Mouse (Mus musculus): ENCODE measurements around the gene Hoxa3. TPM values are rescaled to one million over a fixed set of nuclear protein-coding genes. Genes with fewer than 3 reads are reported as not detected.

Gene Hoxa3
- polyA plus RNA-seq, 1 experiment from 2014 or later, result 6.6 TPM

DNA sequence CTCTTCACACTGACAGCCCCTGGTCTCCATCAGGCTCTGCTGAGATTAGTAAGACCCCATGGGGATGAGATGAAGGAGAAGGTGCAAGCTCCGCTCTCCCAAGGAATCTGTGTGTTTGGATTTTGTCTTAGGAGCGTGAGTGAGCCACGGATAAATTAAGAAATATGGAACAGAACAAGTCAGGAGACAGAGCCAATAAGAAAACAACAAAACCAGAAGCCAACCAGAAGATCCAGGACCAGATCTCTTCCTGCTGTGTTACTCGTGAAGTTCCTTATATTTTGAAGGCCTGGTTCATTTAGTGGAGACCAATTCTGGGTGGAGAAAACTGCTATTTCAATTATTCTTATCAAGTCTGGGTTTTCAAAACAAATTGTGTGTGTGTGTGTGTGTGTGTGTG, 61.6 kb downstream of the Hoxa3 start:
- WGBS, result 58% methylated on average over 4 of the region's 4 CpGs
- ATAC-seq (ENCODE audit: low read depth), result no peak
- no peaks in the 10 kb centered on the region for H3K36me3 ChIP-seq (ENCODE audit: control insufficient read depth, insufficient read depth, low read length)
- H3K9ac ChIP-seq (ENCODE audit: low read length), result no peak overlapping the region
- no peaks in the 10 kb centered on the region; the same call in 1 of the 2 replicates for H3K4me1 ChIP-seq (replicated peaks; ENCODE audit: control insufficient read depth, insufficient read depth, low read length)
- no peak overlapping the region for H3K4me3 ChIP-seq (ENCODE audit: low read length)
- no peak overlapping the region for H3K27ac ChIP-seq (ENCODE audit: low read length)
- H3K27me3 ChIP-seq (ENCODE audit: control insufficient read depth, insufficient read depth, low read depth, low read length), result peaks cover 59% of the 10 kb centered on the region
- no peak overlapping the region for H3K4me2 ChIP-seq (ENCODE audit: low read depth, low read length)
- no peaks in the 10 kb centered on the region for H3K9me3 ChIP-seq (ENCODE audit: control insufficient read depth, low read length)

DNA sequence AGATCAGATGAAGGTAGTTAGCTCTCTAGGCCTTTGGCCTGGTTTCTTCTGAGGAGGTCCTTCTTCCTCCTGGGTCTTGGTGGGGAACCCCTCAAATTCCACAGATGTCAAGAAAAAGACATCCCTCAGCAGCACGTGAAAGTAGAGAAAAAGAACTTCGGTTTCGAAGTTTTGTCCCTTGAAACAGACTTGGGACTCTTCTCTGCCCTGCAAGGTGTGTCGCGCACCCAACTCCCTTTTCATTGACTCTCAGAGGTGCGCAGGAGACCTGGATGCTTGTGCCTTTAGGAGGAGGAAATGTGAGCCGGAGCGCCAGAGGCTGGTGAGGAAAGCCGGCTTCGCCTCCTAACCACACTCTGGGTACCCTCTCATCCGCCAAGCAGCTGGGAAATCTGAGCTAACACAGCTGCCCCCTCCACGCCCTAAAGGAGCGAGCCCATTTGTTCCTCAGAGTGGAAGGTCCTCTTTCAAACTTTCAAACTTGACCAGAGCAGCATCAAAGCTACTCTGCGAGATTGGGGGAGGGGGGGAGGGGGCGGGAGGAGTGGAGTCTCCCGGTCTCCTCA, 62.7 kb downstream of the Hoxa3 start:
- no peaks in the 10 kb centered on the region for H3K36me3 ChIP-seq (ENCODE audit: control insufficient read depth, insufficient read depth, low read length)
- H3K4me1 ChIP-seq (replicated peaks; ENCODE audit: control insufficient read depth, insufficient read depth, low read length), result no peaks in the 10 kb centered on the region; the same call in 1 of the 2 replicates
- no peaks in the 10 kb centered on the region for H3K9me3 ChIP-seq (ENCODE audit: control insufficient read depth, low read length)
- H3K27me3 ChIP-seq (ENCODE audit: control insufficient read depth, insufficient read depth, low read depth, low read length), result peaks cover 48% of the 10 kb centered on the region
- peak overlapping the region; percentile 19; the same call in 1 of the 2 replicates for H3K4me3 ChIP-seq (ENCODE audit: low read length)
- 7% methylated on average over 16 of the region's 16 CpGs for WGBS
- H3K4me2 ChIP-seq (ENCODE audit: low read depth, low read length), result peak overlapping the region; percentile 39
- ATAC-seq (ENCODE audit: low read depth), result peak; percentile 47; the same call in 1 of the 2 replicates
- H3K27ac ChIP-seq (ENCODE audit: low read length), result no peak overlapping the region
- H3K9ac ChIP-seq (ENCODE audit: low read length), result no peak overlapping the region

DNA sequence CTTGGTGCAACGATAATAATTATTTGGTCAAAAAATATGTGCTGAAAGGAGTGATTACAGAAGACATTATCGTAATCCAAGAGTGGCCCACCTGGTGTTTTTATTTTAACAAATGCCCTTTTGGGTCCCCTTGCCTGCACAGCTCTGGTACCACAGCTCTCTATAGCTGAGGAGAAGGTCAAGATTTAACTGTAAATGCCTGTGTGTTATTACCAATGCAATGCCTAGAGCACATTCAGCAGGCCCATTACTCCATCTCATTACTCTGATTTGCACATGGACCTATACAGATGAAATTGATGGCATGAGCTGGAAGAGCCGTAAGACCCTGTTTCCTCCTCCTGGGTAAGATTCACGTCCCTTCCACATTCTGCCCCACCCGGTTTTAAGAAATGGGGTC, 74.0 kb downstream of the Hoxa3 start:
- Histone ChIP-seq H3K9ac (ENCODE audit: low read length) (no peak overlapping the region), H3K27me3 (ENCODE audit: control insufficient read depth, insufficient read depth, low read depth, low read length) (no peaks in the 10 kb centered on the region; the same call in 1 of the 2 replicates), H3K4me1 (replicated peaks; ENCODE audit: control insufficient read depth, insufficient read depth, low read length) (no peaks in the 10 kb centered on the region), H3K36me3 (ENCODE audit: control insufficient read depth, insufficient read depth, low read length) (no peaks in the 10 kb centered on the region), H3K4me2 (ENCODE audit: low read depth, low read length) (no peak overlapping the region), H3K4me3 (ENCODE audit: low read length) (no peak overlapping the region), H3K27ac (ENCODE audit: low read length) (no peak overlapping the region), H3K9me3 (ENCODE audit: control insufficient read depth, low read length) (no peaks in the 10 kb centered on the region)
- WGBS, result 82% methylated on average over 5 of the region's 5 CpGs
- ATAC-seq (ENCODE audit: low read depth), result no peak

DNA sequence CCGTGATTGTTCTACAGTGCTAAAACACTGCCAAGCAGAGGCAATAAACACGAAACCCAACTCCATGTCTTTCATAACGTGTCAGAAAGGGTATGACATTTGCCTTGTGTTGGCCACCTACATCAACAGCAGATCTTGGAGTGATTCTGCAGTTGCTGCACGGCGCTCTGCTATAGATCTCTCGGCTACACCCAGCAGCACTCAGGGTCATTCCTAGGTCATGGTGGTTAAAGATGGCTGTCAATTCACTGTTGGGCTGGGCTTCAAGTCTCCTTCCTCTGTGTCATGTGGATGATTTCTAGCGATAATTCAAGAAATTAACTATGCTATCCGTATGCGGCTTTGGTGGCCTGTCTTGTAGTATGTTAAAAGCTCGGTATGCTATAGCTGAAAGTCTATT, 74.6 kb downstream of the Hoxa3 start:
- no peak overlapping the region for H3K4me3 ChIP-seq (ENCODE audit: low read length)
- no peak overlapping the region for H3K4me2 ChIP-seq (ENCODE audit: low read depth, low read length)
- no peak for ATAC-seq (ENCODE audit: low read depth)
- no peaks in the 10 kb centered on the region for H3K36me3 ChIP-seq (ENCODE audit: control insufficient read depth, insufficient read depth, low read length)
- no peak overlapping the region for H3K27ac ChIP-seq (ENCODE audit: low read length)
- no peaks in the 10 kb centered on the region; the same call in 1 of the 2 replicates for H3K27me3 ChIP-seq (ENCODE audit: control insufficient read depth, insufficient read depth, low read depth, low read length)
- no peak overlapping the region for H3K9ac ChIP-seq (ENCODE audit: low read length)
- no peaks in the 10 kb centered on the region for H3K9me3 ChIP-seq (ENCODE audit: control insufficient read depth, low read length)
- 59% methylated on average over 10 of the region's 10 CpGs for WGBS
- no peaks in the 10 kb centered on the region for H3K4me1 ChIP-seq (replicated peaks; ENCODE audit: control insufficient read depth, insufficient read depth, low read length)

DNA sequence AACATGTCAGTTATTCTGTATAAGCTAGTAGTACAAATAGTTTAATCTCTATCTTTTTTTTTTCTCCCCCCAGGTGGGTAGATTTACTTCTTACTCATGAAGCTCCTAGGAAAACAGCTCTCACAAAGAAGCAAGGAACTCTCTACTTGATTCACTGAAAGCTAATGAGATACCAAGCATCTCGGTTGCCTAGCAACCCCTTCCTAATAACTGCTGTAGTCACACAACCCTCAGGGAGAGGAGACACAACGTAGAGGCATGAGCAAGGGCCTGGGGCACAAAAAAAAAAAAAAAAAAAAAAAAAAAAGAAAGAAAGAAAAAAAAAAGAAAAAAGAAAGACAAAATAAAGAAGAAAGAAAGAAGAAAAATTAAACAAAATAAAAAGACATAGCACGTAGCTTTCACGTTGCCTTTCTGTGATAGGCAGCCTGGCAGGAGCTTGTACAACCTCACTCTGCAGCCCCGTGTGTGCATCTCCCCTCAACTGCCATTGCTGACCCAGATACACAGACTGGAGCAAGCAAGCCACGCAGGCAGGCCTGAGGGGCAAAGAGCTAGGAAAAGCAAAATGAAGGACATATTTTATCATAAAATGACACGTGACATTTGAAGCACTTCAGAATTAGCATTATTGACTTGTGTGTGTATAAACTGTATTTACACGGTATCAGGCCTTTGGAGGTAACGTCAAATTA, 75.1 kb downstream of the Hoxa3 start:
- Histone ChIP-seq H3K36me3 (ENCODE audit: control insufficient read depth, insufficient read depth, low read length) (no peaks in the 10 kb centered on the region), H3K4me3 (ENCODE audit: low read length) (no peak overlapping the region), H3K9me3 (ENCODE audit: control insufficient read depth, low read length) (no peaks in the 10 kb centered on the region), H3K27me3 (ENCODE audit: control insufficient read depth, insufficient read depth, low read depth, low read length) (no peaks in the 10 kb centered on the region; the same call in 1 of the 2 replicates), H3K27ac (ENCODE audit: low read length) (no peak overlapping the region), H3K4me1 (replicated peaks; ENCODE audit: control insufficient read depth, insufficient read depth, low read length) (no peaks in the 10 kb centered on the region), H3K4me2 (ENCODE audit: low read depth, low read length) (no peak overlapping the region), H3K9ac (ENCODE audit: low read length) (no peak overlapping the region)
- WGBS, result 63% methylated on average over 9 of the region's 9 CpGs
- ATAC-seq (ENCODE audit: low read depth), result no peak

DNA sequence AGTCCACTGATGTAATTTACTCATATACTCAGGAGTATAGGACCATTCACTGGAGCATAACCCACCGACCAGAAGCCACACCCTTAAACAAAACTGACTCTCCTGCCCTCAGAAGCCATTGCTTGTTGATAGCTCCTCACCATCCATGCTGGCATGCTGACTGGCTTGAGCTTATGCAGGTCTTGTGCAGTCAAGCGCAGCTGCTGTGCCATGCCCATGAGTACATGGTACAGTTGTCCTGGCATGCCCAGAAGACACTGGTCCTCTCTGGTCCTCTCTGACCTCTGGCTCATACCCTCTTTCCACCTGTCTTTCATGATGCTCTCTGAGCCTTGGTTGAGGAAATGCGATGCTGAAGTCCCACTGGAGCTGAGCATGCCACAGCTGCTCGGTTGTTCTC, 89.5 kb downstream of the Hoxa3 start:
- Histone ChIP-seq H3K4me1 (replicated peaks; ENCODE audit: control insufficient read depth, insufficient read depth, low read length) (no peaks in the 10 kb centered on the region), H3K9ac (ENCODE audit: low read length) (no peak overlapping the region), H3K27me3 (ENCODE audit: control insufficient read depth, insufficient read depth, low read depth, low read length) (peaks cover 11% of the 10 kb centered on the region), H3K27ac (ENCODE audit: low read length) (no peak overlapping the region), H3K4me3 (ENCODE audit: low read length) (no peak overlapping the region), H3K9me3 (ENCODE audit: control insufficient read depth, low read length) (peaks cover 6% of the 10 kb centered on the region; the same call in 1 of the 2 replicates), H3K36me3 (ENCODE audit: control insufficient read depth, insufficient read depth, low read length) (no peaks in the 10 kb centered on the region), H3K4me2 (ENCODE audit: low read depth, low read length) (no peak overlapping the region)
- WGBS, result 67% methylated on average over 4 of the region's 4 CpGs
- no peak for ATAC-seq (ENCODE audit: low read depth)

DNA sequence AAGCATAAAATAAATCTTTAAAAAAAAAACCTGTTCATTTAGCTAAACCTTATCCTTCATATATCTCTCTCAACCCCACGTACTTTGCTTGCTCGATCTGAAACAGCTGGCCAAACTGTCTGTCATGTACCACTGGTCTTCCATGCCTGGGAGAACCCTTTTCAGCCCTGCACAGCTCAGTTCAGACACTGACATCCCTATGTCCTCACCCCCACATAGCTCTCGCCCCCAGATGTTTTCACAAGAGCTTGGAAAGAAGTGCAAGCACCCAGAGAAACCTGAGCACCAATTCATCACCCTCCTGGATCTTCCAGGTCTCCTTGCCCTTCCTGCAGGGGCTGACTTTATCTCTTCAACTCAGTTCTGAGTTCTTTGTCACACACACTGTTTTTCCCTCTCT, 92.0 kb downstream of the Hoxa3 start:
- Histone ChIP-seq H3K9ac (ENCODE audit: low read length) (no peak overlapping the region), H3K36me3 (ENCODE audit: control insufficient read depth, insufficient read depth, low read length) (no peaks in the 10 kb centered on the region), H3K27me3 (ENCODE audit: control insufficient read depth, insufficient read depth, low read depth, low read length) (peaks cover 11% of the 10 kb centered on the region), H3K4me3 (ENCODE audit: low read length) (no peak overlapping the region), H3K4me1 (replicated peaks; ENCODE audit: control insufficient read depth, insufficient read depth, low read length) (no peaks in the 10 kb centered on the region), H3K27ac (ENCODE audit: low read length) (no peak overlapping the region), H3K9me3 (ENCODE audit: control insufficient read depth, low read length) (no peaks in the 10 kb centered on the region), H3K4me2 (ENCODE audit: low read depth, low read length) (no peak overlapping the region)
- ATAC-seq (ENCODE audit: low read depth), result no peak
- WGBS, result 47% methylated on average over 3 of the region's 3 CpGs

MicroRNAs within 50 kb of the gene (microRNA counts, 519-probe panel; counts per million panel counts)
- microRNA mmu-miR-196b, result 1,826 counts per million, percentile 30 among the panel's probes with 10 or more counts

Small RNA genes lying within 50 kb of the gene (microRNA-seq; reads per million reads assigned to microRNA genes)
- 56.3 reads per million, percentile 44 among the genes with 10 or more reads in this experiment for gene Mir196b

Other genes starting within 250 kb of the Hoxa3 start
- gene Skap2, start 200.8 kb downstream of the Hoxa3 start, polyA plus RNA-seq (2015; fragmentation: Nextera tagmentation; extraction: Ambion mirVana), result 68.7 and 71.7 TPM in 2 replicates
- gene Hoxa1, start 55.0 kb downstream of the Hoxa3 start, polyA plus RNA-seq (2015; fragmentation: Nextera tagmentation; extraction: Ambion mirVana), result 1.4 and 1.6 TPM in 2 replicates
- 9.5 and 10.2 TPM in 2 replicates for gene Hoxa2, start 48.5 kb downstream of the Hoxa3 start, polyA plus RNA-seq (2015; fragmentation: Nextera tagmentation; extraction: Ambion mirVana)
- gene 5730596B20Rik, start 35.8 kb downstream of the Hoxa3 start, polyA plus RNA-seq (2015; fragmentation: Nextera tagmentation; extraction: Ambion mirVana), result 2.4 and 2.5 TPM in 2 replicates
- 2.4 and 2.7 TPM in 2 replicates for gene Hoxa4, start 21.6 kb downstream of the Hoxa3 start, polyA plus RNA-seq (2015; fragmentation: Nextera tagmentation; extraction: Ambion mirVana)
- gene Hoxa5, start 8.7 kb downstream of the Hoxa3 start, polyA plus RNA-seq (2015; fragmentation: Nextera tagmentation; extraction: Ambion mirVana), result 32.3 and 36.3 TPM in 2 replicates
- gene Hoxa6, start 4.6 kb downstream of the Hoxa3 start, polyA plus RNA-seq (2015; fragmentation: Nextera tagmentation; extraction: Ambion mirVana), result 2.0 and 2.2 TPM in 2 replicates
- gene Gm28308, start within 50 bp of the Hoxa3 start, polyA plus RNA-seq (2015; fragmentation: Nextera tagmentation; extraction: Ambion mirVana), result not detected in 2 replicates
- 5.8 and 6.9 TPM in 2 replicates for gene Hoxa7, start 8.5 kb upstream of the Hoxa3 start, polyA plus RNA-seq (2015; fragmentation: Nextera tagmentation; extraction: Ambion mirVana)
- gene Hoxa9, start 17.8 kb upstream of the Hoxa3 start, polyA plus RNA-seq (2015; fragmentation: Nextera tagmentation; extraction: Ambion mirVana), result 0.06 and 0.41 TPM in 2 replicates
- gene Hoxa10, start 27.5 kb upstream of the Hoxa3 start, polyA plus RNA-seq (2015; fragmentation: Nextera tagmentation; extraction: Ambion mirVana), result 0.21 TPM in 1 of 2 replicates, not detected in the other
- gene Hoxa11, start 32.5 kb upstream of the Hoxa3 start, polyA plus RNA-seq (2015; fragmentation: Nextera tagmentation; extraction: Ambion mirVana), result not detected in 2 replicates
- gene Hoxa13, start 47.5 kb upstream of the Hoxa3 start, polyA plus RNA-seq (2015; fragmentation: Nextera tagmentation; extraction: Ambion mirVana), result not detected in 2 replicates
- not detected in 2 replicates for gene Evx1, start 100.2 kb upstream of the Hoxa3 start, polyA plus RNA-seq (2015; fragmentation: Nextera tagmentation; extraction: Ambion mirVana)